Mouse (Mus musculus) intestine, embryonic 15.5 days (tissue): ENCODE data around the gene Car14. TPM values are rescaled to one million over a fixed set of nuclear protein-coding genes. Genes with fewer than 3 reads are reported as not detected.

Experiments
- ATAC-seq: fragments of 200-750 bp; cut with Nextera tagmentation; 2 replicates; pipeline ENCODE4 v1.8.0; 2017; ENCODE audit warnings: moderate TSS enrichment, moderate library complexity
- H3K27ac ChIP-seq: fragments of 300-500 bp; sonication (generic); 2 replicates; pipeline ENCODE4 v1.5.1; 2015; ENCODE audit warnings: mild to moderate bottlenecking, inconsistent platforms
- H3K27me3 ChIP-seq: fragments of 300-500 bp; sonication (generic); replicated peaks from 2 replicates; pipeline ENCODE4 v1.6.1; 2015; ENCODE audit warnings: inconsistent platforms
- H3K36me3 ChIP-seq: fragments of 300-500 bp; sonication (generic); 2 replicates; pipeline ENCODE4 v1.6.1; 2015; ENCODE audit warnings: inconsistent platforms
- H3K4me1 ChIP-seq: fragments of 300-500 bp; sonication (generic); replicated peaks from 2 replicates; pipeline ENCODE4 v1.6.1; 2015; ENCODE audit warnings: inconsistent platforms
- H3K4me2 ChIP-seq: fragments of 300-500 bp; sonication (generic); replicated peaks from 2 replicates; pipeline ENCODE4 v1.6.1; 2015; ENCODE audit warnings: mild to moderate bottlenecking, inconsistent platforms
- H3K4me3 ChIP-seq: fragments of 300-500 bp; sonication (generic); replicated peaks from 2 replicates; pipeline ENCODE4 v1.5.1; 2015; ENCODE audit warnings: inconsistent platforms
- H3K9ac ChIP-seq: fragments of 300-500 bp; sonication (generic); 2 replicates; pipeline ENCODE4 v1.6.1; 2015; ENCODE audit warnings: inconsistent platforms
- H3K9me3 ChIP-seq: fragments of 300-500 bp; sonication (generic); 2 replicates; pipeline ENCODE4 v1.6.1; 2016; ENCODE audit warnings: inconsistent platforms
- WGBS: fragments of 180-500 bp; shearing (Covaris S2); methylation state at CpG from one replicate; pipeline ENCODE4 v1.1.7; 2015; 5-methylcytosine and 5-hydroxymethylcytosine counted together
- polyA plus RNA-seq: library from polyadenylated mRNA; unstranded; fragments of >200 nt; fragmentation: Nextera tagmentation; extraction: Ambion mirVana; gene quantifications from 2 replicates; pipeline ENCODE4 v1.2.1, GENCODE M21; 2015

Gene Car14
- polyA plus RNA-seq, 1 experiment from 2014 or later, result 1.5 TPM

DNA sequence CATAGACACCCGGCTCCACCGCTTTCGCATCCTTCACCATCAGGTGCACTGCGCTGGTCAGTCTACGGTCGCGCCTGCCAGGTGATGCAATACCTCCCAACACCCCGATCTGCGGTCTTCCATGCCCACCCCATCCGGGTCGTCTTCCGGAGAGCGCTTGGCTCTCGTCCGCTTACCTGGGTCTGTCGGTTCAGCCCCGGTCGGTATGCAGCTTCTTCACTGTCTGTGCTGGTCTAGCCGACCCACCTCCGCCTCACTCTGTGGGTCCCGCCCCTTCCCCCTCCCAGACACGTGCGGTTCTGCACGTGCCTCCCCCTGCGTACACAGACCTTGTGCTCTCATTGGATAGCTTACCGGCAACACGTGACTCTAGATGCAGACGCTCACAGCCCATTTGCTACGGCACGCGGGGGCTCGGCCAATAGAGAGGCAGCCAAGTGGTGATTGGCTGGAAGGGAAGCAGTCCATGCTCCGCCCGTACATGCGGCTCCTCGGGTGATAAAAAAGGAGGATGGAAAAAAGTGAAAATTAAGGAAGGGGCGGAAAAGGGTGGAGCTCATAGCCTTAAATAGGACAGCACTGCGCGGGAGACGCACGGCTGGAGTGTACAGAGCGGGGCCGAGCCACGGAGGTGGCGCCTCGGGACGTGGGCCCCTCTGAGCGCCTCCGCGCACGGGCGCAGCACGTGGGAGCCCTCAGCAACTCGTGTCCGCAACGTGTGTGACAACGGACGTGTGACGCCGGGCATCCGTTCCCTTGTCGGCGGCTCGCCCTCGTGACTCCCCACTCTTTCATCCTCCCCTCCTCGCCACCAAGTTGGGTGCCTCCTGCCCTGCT lies 22.3 kb downstream of the Car14 start, which contains the start of gene Ciart:
TSS of gene Ciart (minus strand) at position 273 of the 837 bp plus-strand sequence.
- Histone ChIP-seq H3K4me3 (peak within 1 kb of the TSS; percentile 52), H3K9ac (peak within 1 kb of the TSS; percentile 49), H3K4me1 (peaks cover 13% of the 10 kb centered on the region), H3K4me2 (peak within 1 kb of the TSS; percentile 99), H3K9me3 (no peaks in the 10 kb centered on the region), H3K27me3 (no peaks in the 10 kb centered on the region), H3K27ac (peak within 1 kb of the TSS; percentile 59; the same call in 1 of the 2 replicates), H3K36me3 (no peaks in the 10 kb centered on the region)
- WGBS, result under 1% methylated on average over 66 of the region's 66 CpGs
- ATAC-seq, result peak; percentile 98

DNA sequence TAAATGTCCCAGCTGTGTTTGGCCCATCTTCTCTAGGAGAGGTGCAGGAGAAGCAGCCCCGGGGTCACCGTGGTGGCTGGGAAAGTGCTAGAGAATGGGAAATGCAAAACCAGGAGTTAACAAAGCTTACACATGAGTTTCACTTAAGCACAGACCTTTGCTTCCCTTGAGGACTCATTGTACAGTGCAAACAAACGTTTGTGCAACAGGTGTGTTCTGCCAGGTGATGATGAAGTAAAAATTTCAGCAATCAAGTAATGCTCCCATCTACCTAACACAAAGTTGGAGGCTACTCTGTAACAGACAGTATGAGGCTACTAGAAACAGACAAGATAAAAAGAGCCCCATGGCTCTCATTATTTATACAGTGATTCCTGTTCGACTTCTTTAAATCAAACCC lies 25.4 kb downstream of the Car14 start:
- Histone ChIP-seq H3K27ac (no peak overlapping the region), H3K4me1 (peaks cover 13% of the 10 kb centered on the region), H3K9ac (no peak overlapping the region), H3K36me3 (no peaks in the 10 kb centered on the region), H3K4me2 (no peak overlapping the region), H3K27me3 (no peaks in the 10 kb centered on the region), H3K4me3 (no peak overlapping the region), H3K9me3 (no peaks in the 10 kb centered on the region)
- no peak for ATAC-seq
- 85% methylated on average over 4 of the region's 4 CpGs for WGBS

DNA sequence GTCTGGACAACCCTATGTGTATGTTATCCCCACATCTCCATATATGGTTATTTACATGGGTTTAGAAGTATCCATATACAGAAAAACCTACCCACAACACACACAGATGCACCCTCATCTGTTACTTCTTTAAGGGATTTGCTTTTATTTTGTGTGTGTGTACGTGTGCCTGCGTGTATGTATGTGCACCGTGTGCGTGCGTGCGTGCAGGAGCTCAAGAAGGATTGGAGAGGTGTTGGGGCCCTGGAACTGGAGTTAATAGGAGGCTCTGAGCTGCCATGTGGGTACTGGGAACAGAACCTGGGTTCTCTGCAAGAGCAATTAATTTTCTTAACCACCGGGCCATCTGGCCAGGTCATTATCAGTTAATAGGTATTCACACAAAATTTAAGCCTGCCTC lies 32.4 kb downstream of the Car14 start:
- Histone ChIP-seq H3K4me3 (peak overlapping the region; percentile 64), H3K27ac (no peak overlapping the region), H3K4me1 (peaks cover 11% of the 10 kb centered on the region), H3K36me3 (no peaks in the 10 kb centered on the region), H3K27me3 (no peaks in the 10 kb centered on the region), H3K4me2 (peak overlapping the region; percentile 67), H3K9ac (peak overlapping the region; percentile 70), H3K9me3 (no peaks in the 10 kb centered on the region)
- no peak for ATAC-seq
- WGBS, result 63% methylated on average over 7 of the region's 7 CpGs

DNA sequence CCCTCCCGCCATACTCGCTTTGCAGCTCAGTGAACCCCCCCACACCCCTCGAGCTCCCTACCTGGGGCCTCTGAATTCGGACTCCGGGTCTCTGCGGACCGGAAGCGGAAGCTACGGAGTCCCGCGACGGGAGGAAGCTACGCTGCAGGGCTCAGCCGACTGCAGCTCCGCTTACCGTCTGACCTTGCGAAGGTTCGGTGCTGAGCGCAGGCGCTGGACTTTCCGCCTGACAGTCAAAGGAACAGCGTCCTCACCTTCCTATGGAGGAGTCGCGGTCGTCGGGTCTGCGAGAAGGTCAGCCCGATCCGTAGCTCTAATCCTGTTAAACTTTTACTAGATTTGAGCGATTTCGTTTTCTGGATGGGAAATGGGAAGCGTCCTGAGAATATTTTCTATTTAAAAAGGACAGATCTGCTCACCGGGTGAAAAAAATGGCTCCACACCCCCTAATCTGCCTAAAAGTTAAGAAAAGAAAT lies 33.1 kb downstream of the Car14 start, which contains the start of gene Mrps21:
TSS of gene Mrps21 (minus strand) at position 128 of the 476 bp plus-strand sequence.
- H3K36me3 ChIP-seq, result no peaks in the 10 kb centered on the region
- no peaks in the 10 kb centered on the region for H3K27me3 ChIP-seq
- peak within 1 kb of the TSS; percentile 92 for H3K27ac ChIP-seq
- peak within 1 kb of the TSS; percentile 70 for H3K9ac ChIP-seq
- ATAC-seq, result peak; percentile 98
- peak within 1 kb of the TSS; percentile 64 for H3K4me3 ChIP-seq
- peaks cover 11% of the 10 kb centered on the region for H3K4me1 ChIP-seq
- WGBS, result under 1% methylated on average over 33 of the region's 33 CpGs
- no peaks in the 10 kb centered on the region for H3K9me3 ChIP-seq
- H3K4me2 ChIP-seq, result peak within 1 kb of the TSS; percentile 67

DNA sequence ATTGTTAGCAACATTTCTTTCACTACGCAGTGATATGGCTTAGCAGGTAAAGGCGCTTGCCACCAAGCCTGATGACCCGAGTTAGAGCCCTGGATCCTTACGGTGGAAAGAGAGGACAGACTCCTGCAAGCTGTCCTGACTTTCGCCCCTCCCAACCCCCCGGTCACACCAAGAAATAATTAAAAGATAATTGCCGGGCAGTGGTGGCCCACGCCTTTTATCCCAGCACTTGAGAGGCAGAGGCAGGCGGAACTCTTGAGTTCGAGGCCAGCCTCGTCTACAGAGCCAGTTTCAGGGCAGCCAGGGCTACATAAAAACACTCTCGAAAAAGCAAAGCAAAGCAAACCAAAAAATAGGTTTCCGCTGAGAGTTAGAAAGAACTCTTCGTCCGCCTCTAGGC lies 33.5 kb downstream of the Car14 start:
- peak; percentile 56 for ATAC-seq
- peak overlapping the region; percentile 64 for H3K4me3 ChIP-seq
- peak overlapping the region; percentile 70 for H3K9ac ChIP-seq
- H3K9me3 ChIP-seq, result no peaks in the 10 kb centered on the region
- WGBS, result 5% methylated on average over 15 of the region's 15 CpGs
- no peaks in the 10 kb centered on the region for H3K27me3 ChIP-seq
- H3K4me1 ChIP-seq, result peaks cover 11% of the 10 kb centered on the region
- no peaks in the 10 kb centered on the region for H3K36me3 ChIP-seq
- peak overlapping the region; percentile 92 for H3K27ac ChIP-seq
- H3K4me2 ChIP-seq, result peak overlapping the region; percentile 67

DNA sequence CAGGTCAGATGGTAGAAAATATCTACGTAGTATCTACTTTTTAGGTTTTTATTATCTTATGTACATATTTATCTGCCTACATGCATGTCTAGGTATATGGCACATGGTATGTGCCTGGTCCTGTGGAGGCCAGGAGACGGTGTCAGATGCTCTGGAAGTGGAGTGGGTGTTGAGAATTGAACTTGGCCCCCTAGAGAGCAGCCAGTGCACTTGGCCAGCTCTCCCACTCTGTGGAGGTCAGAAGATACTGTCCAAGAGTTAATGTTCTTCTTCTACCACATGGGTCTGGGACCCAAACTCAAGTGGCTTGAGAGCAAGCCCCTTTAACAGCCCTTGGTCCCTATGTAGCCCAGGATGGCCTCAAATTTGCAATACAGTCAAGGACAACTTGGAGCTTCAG lies 37.1 kb downstream of the Car14 start:
- Histone ChIP-seq H3K9me3 (no peaks in the 10 kb centered on the region), H3K4me1 (peaks cover 10% of the 10 kb centered on the region), H3K27ac (no peak overlapping the region), H3K9ac (no peak overlapping the region), H3K4me3 (no peak overlapping the region), H3K36me3 (peaks cover 11% of the 10 kb centered on the region; the same call in 1 of the 2 replicates), H3K4me2 (no peak overlapping the region), H3K27me3 (no peaks in the 10 kb centered on the region)
- no peak for ATAC-seq
- 91% methylated on average over 2 of the region's 2 CpGs for WGBS

DNA sequence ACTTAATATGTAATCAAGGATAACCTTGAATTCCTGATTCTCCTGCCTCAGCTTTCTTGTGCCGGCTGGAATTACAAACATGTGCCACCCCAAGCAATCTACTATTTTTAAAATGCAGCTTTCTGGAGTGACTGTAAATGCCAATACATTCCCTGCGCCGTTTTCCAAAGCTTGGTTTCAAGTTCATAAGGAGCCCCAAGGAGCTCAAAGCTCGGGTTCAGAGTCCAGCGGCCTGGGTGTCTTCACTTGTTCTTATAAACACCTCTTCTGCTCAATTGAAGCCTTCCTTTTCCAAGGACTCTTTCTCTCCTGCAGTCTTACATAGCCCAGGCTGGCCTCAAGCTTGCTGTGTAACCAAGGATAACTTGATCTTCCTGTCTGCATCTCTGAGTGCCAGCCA lies 38.4 kb downstream of the Car14 start:
- H3K27me3 ChIP-seq, result no peaks in the 10 kb centered on the region
- 0 out of 2 replicates have a peak, but pooled peaks cover 5% of the 10 kb centered on the region for H3K4me1 ChIP-seq
- H3K36me3 ChIP-seq, result peaks cover 11% of the 10 kb centered on the region; the same call in 1 of the 2 replicates
- H3K4me3 ChIP-seq, result no peak overlapping the region
- H3K27ac ChIP-seq, result no peak overlapping the region
- no peak overlapping the region for H3K4me2 ChIP-seq
- no peak overlapping the region for H3K9ac ChIP-seq
- ATAC-seq, result no peak
- H3K9me3 ChIP-seq, result no peaks in the 10 kb centered on the region
- 86% methylated on average over 5 of the region's 5 CpGs for WGBS

DNA sequence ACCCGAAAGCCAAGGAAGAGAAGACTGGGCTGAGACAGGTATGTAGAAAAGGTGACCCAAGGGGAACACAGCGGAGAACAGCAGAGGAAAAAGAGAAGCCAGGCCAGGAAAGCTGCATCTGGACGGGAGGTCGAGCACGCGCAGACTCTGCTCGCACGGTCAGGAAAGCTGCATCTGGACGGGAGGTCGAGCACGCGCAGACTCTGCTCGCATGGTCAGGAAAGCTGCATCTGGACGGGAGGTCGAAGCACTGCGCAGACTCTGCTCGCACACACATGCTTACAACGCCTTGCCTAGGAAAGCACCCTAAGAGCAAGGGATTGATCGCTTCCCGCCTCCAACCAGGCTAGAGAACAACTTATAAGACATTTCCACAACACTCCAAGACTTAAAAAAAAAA lies 38.9 kb downstream of the Car14 start:
- Histone ChIP-seq H3K4me1 (0 out of 2 replicates have a peak, but pooled peaks cover 4% of the 10 kb centered on the region), H3K36me3 (peaks cover 11% of the 10 kb centered on the region; the same call in 1 of the 2 replicates), H3K4me2 (no peak overlapping the region), H3K27ac (no peak overlapping the region), H3K9ac (no peak overlapping the region), H3K4me3 (no peak overlapping the region), H3K9me3 (no peaks in the 10 kb centered on the region), H3K27me3 (no peaks in the 10 kb centered on the region)
- 87% methylated on average over 20 of the region's 20 CpGs for WGBS
- ATAC-seq, result no peak

DNA sequence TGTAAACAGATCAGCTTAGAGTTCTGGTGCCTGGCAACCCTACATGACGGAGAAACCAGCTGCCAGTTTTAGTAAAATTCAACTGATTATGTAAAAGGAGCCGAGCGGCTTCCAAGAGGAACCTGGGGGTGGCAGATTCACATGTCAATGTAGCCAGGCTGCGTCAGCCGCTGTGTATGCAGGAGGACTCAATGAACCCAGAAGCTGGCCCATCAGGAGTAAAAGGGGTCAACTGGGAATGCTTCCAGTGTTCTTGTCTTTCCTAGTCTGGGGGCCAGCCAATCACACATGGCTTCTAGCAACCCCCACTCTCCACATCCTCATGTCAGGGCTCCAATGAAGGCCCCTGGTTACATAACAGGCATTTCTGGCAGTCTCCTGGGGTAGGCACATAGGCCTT lies 39.4 kb downstream of the Car14 start:
- 85% methylated on average over 5 of the region's 5 CpGs for WGBS
- Histone ChIP-seq H3K9ac (no peak overlapping the region), H3K27ac (no peak overlapping the region), H3K4me1 (no peaks in the 10 kb centered on the region), H3K4me3 (no peak overlapping the region), H3K9me3 (no peaks in the 10 kb centered on the region), H3K4me2 (no peak overlapping the region), H3K36me3 (peaks cover 11% of the 10 kb centered on the region; the same call in 1 of the 2 replicates), H3K27me3 (no peaks in the 10 kb centered on the region)
- ATAC-seq, result no peak

DNA sequence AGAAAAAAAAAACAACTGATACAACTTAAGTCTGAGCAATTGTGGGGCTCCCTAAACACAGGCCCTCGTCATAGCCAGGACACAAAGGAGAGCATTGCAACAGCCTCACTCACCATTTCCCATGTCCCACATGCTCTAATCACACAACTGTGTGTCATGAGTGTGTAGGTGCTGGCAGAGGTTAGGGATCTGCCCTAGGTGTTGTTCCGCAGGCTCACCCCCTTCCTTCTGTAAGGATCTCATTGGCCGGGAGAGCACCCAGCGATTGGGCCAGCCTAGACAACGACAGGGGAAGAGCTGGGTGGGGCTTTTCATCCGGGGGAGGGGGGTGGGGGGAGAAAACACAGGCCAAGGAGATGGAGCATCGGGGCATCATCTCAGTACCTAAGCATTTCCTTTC lies 40.9 kb downstream of the Car14 start:
- WGBS, result 81% methylated on average over 7 of the region's 7 CpGs
- Histone ChIP-seq H3K4me2 (no peak overlapping the region), H3K27ac (no peak overlapping the region), H3K4me3 (no peak overlapping the region), H3K27me3 (no peaks in the 10 kb centered on the region), H3K9ac (no peak overlapping the region), H3K9me3 (no peaks in the 10 kb centered on the region), H3K4me1 (no peaks in the 10 kb centered on the region), H3K36me3 (peaks cover 11% of the 10 kb centered on the region; the same call in 1 of the 2 replicates)
- no peak for ATAC-seq

DNA sequence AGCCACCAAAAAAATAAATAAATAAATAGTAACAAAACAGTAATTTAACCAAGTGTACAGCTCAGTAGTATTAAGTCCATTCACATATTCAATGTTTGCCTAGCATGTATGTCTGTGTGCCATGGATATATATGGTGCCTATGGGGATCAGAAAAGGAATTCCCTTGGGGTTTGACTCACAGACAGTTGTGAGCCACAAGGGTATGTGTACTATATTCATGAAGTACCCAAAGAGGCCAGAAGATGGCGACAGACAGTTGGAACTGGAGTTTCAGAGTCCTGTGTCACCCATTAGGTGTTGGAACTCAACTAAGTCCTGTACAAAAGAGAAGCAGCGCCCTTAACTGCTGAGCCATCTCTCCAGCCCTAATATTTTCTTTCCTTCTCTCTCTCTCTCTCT lies 42.7 kb downstream of the Car14 start:
- H3K4me3 ChIP-seq, result no peak overlapping the region
- peaks cover 11% of the 10 kb centered on the region; the same call in 1 of the 2 replicates for H3K36me3 ChIP-seq
- no peaks in the 10 kb centered on the region for H3K4me1 ChIP-seq
- H3K9ac ChIP-seq, result no peak overlapping the region
- peak; percentile 48; the same call in 1 of the 2 replicates for ATAC-seq
- H3K27me3 ChIP-seq, result no peaks in the 10 kb centered on the region
- 45% methylated on average over 2 of the region's 2 CpGs for WGBS
- no peak overlapping the region for H3K4me2 ChIP-seq
- no peak overlapping the region for H3K27ac ChIP-seq
- H3K9me3 ChIP-seq, result no peaks in the 10 kb centered on the region

DNA sequence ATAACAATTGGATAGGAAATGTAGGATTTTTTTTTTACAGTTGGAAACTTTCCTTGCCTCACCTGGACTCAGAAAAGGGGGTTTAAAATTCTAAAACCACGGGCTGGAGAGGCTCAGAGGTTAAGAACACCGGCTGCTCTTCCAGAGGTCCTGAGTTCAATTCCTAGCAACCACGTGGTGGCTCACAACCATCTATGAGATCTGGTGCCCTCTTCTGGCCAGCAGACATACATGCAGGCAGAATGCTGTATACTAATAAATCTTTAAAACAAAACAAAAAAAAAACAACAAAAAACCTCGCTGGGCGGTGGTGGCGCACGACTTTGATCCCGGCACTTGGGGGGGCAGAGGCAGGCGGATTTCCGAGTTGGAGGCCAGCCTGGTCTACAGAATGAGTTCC lies 43.3 kb downstream of the Car14 start:
- no peaks in the 10 kb centered on the region for H3K27me3 ChIP-seq
- ATAC-seq, result no peak
- H3K4me3 ChIP-seq, result no peak overlapping the region
- H3K4me2 ChIP-seq, result no peak overlapping the region
- no peak overlapping the region for H3K27ac ChIP-seq
- H3K9me3 ChIP-seq, result no peaks in the 10 kb centered on the region
- H3K36me3 ChIP-seq, result peaks cover 11% of the 10 kb centered on the region; the same call in 1 of the 2 replicates
- no peaks in the 10 kb centered on the region for H3K4me1 ChIP-seq
- WGBS, result 73% methylated on average over 10 of the region's 10 CpGs
- no peak overlapping the region for H3K9ac ChIP-seq
